Mouse (Mus musculus): ENCODE data around the gene Ppa2.

DNA sequence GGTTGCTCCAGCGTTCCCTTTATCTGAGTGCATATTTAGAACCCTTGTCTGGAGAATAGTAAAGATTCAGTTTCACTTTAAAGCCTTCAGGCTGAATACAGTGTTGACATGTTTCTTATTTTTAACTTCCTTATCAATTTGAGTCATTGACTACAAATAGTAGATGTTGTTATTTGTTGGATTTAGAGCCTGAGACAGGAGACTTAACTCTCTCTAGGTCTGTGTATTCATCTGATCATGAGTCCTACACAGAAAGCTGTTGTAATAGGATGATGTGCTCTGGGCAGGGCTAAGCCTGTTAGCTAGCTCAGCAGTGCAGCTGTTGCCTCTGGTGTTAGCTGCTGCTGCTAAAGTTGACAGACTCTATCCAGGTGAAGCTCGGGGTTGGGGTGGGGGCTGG lies 25.3 kb downstream of the Ppa2 start:
- TF ChIP-seq EP300 (IDR thresholded peaks at IDR 0.05; ENCODE audit: insufficient read depth, low read depth, low read length) (no peak), POLR2A (IDR thresholded peaks at IDR 0.05; ENCODE audit: insufficient read depth, low read length) (no peak), CTCF (IDR thresholded peaks at IDR 0.05; ENCODE audit: low read depth, low read length) (no peak)

All from ES-Bruce4 (cell line).